Mouse (Mus musculus) adrenal gland, adult 8-10 months (tissue): ENCODE data around the gene Tmem40. TPM values are rescaled to one million over a fixed set of nuclear protein-coding genes. Genes with fewer than 3 reads are reported as not detected.
A peak's percentile ranks its signal among the peaks of the same experiment; 100 is the strongest.

Experiments
- DNase-seq: peaks from one replicate; pipeline ENCODE4 v3.0.0; 2022
- total RNA-seq, 4 experiments: library from RNA; stranded (reverse); gene quantifications; 2 replicates each; pipeline ENCODE4 v1.2.4; 2022

Gene Tmem40
- total RNA-seq, 4 experiments from 2014 or later = not detected

GRCm38 (mm10) chr6:115770059-115770670, 8.0 kb upstream of the Tmem40 start:
- DNase-seq = no peak

GRCm38 (mm10) chr6:115768207-115768606, 6.0 kb upstream of the Tmem40 start:
- no peak for DNase-seq

- DNase-seq = no peak
Measured at GRCm38 (mm10) chr6:115767357-115767756, 5.1 kb upstream of the Tmem40 start.

- DNase-seq = peak; percentile 35
Measured at GRCm38 (mm10) chr6:115764179-115764578, 2.0 kb upstream of the Tmem40 start.

- no peak for DNase-seq
Measured at GRCm38 (mm10) chr6:115760982-115761381, 1.2 kb downstream of the Tmem40 start.

- no peak for DNase-seq
Measured at GRCm38 (mm10) chr6:115760137-115760536, 2.1 kb downstream of the Tmem40 start.

- no peak for DNase-seq
Measured at GRCm38 (mm10) chr6:115759461-115759860, 2.7 kb downstream of the Tmem40 start.

- DNase-seq = no peak
Measured at GRCm38 (mm10) chr6:115758981-115759435, 3.2 kb downstream of the Tmem40 start.

- DNase-seq = no peak
Measured at GRCm38 (mm10) chr6:115755536-115755935, 6.7 kb downstream of the Tmem40 start.

GRCm38 (mm10) chr6:115746326-115746725, 15.9 kb downstream of the Tmem40 start:
- DNase-seq = no peak

GRCm38 (mm10) chr6:115743569-115743968, 18.6 kb downstream of the Tmem40 start:
- no peak for DNase-seq

- DNase-seq = no peak
Measured at GRCm38 (mm10) chr6:115739056-115739455, 23.2 kb downstream of the Tmem40 start.

GRCm38 (mm10) chr6:115734909-115735308, 27.3 kb downstream of the Tmem40 start:
- no peak for DNase-seq

- no peak for DNase-seq
Measured at GRCm38 (mm10) chr6:115732341-115732928, 29.8 kb downstream of the Tmem40 start.

GRCm38 (mm10) chr6:115730560-115731342, 31.5 kb downstream of the Tmem40 start:
- DNase-seq = no peak

GRCm38 (mm10) chr6:115727570-115727969, 34.6 kb downstream of the Tmem40 start:
- no peak for DNase-seq

- no peak for DNase-seq
Measured at GRCm38 (mm10) chr6:115727108-115727507, 35.1 kb downstream of the Tmem40 start.

GRCm38 (mm10) chr6:115722246-115722645, 40.0 kb downstream of the Tmem40 start:
- DNase-seq = no peak

- peak; percentile 28 for DNase-seq
Measured at GRCm38 (mm10) chr6:115717715-115718558, 44.3 kb downstream of the Tmem40 start.

- DNase-seq = no peak
Measured at GRCm38 (mm10) chr6:115717101-115717652, 45.0 kb downstream of the Tmem40 start.

GRCm38 (mm10) chr6:115711261-115711660, 50.9 kb downstream of the Tmem40 start:
- DNase-seq = no peak

GRCm38 (mm10) chr6:115702901-115703300, 59.3 kb downstream of the Tmem40 start:
- DNase-seq = no peak
